Mouse (Mus musculus): Measurements from ENCODE around the gene Jmjd1c.
A peak's percentile ranks its signal among the peaks of the same experiment; 100 is the strongest.

The Jmjd1c gene

GRCm38 (mm10) chr10:67095798-67096620 is at the start of gene Jmjd1c:
Gene Jmjd1c (plus strand): TSS chr10:67096125.
- DNase-seq (ENCODE audit: low spot score): peak; percentile 81

- DNase-seq (ENCODE audit: low spot score): no peak
Measured at GRCm38 (mm10) chr10:67047712-67048645, 47.9 kb upstream of the Jmjd1c start.

GRCm38 (mm10) chr10:67048871-67049615 is 46.9 kb upstream of the Jmjd1c start:
- no peak for DNase-seq (ENCODE audit: low spot score)

GRCm38 (mm10) chr10:67049621-67050020 is 46.3 kb upstream of the Jmjd1c start:
- no peak for DNase-seq (ENCODE audit: low spot score)

GRCm38 (mm10) chr10:67050766-67051165 is 45.2 kb upstream of the Jmjd1c start:
- no peak for DNase-seq (ENCODE audit: low spot score)

GRCm38 (mm10) chr10:67051466-67051865 is 44.5 kb upstream of the Jmjd1c start:
- DNase-seq (ENCODE audit: low spot score): no peak

- DNase-seq (ENCODE audit: low spot score): no peak
Measured at GRCm38 (mm10) chr10:67052429-67052828, 43.5 kb upstream of the Jmjd1c start.

GRCm38 (mm10) chr10:67053475-67053874 is 42.5 kb upstream of the Jmjd1c start:
- no peak for DNase-seq (ENCODE audit: low spot score)

GRCm38 (mm10) chr10:67055867-67056856 is 39.8 kb upstream of the Jmjd1c start:
- no peak for DNase-seq (ENCODE audit: low spot score)

- DNase-seq (ENCODE audit: low spot score): no peak
Measured at GRCm38 (mm10) chr10:67057208-67057607, 38.7 kb upstream of the Jmjd1c start.

GRCm38 (mm10) chr10:67057696-67058095 is 38.2 kb upstream of the Jmjd1c start:
- DNase-seq (ENCODE audit: low spot score): no peak

- DNase-seq (ENCODE audit: low spot score): no peak
Measured at GRCm38 (mm10) chr10:67058297-67058696, 37.6 kb upstream of the Jmjd1c start.

- no peak for DNase-seq (ENCODE audit: low spot score)
Measured at GRCm38 (mm10) chr10:67058702-67059101, 37.2 kb upstream of the Jmjd1c start.

GRCm38 (mm10) chr10:67061367-67061801 is 34.5 kb upstream of the Jmjd1c start:
- no peak for DNase-seq (ENCODE audit: low spot score)

- DNase-seq (ENCODE audit: low spot score): no peak
Measured at GRCm38 (mm10) chr10:67061823-67062222, 34.1 kb upstream of the Jmjd1c start.

- no peak for DNase-seq (ENCODE audit: low spot score)
Measured at GRCm38 (mm10) chr10:67065277-67065887, 30.5 kb upstream of the Jmjd1c start.

GRCm38 (mm10) chr10:67065927-67066326 is 30.0 kb upstream of the Jmjd1c start:
- no peak for DNase-seq (ENCODE audit: low spot score)

GRCm38 (mm10) chr10:67066421-67066820 is 29.5 kb upstream of the Jmjd1c start:
- no peak for DNase-seq (ENCODE audit: low spot score)

GRCm38 (mm10) chr10:67069013-67069412 is 26.9 kb upstream of the Jmjd1c start:
- DNase-seq (ENCODE audit: low spot score): no peak

- DNase-seq (ENCODE audit: low spot score): no peak
Measured at GRCm38 (mm10) chr10:67071389-67071788, 24.5 kb upstream of the Jmjd1c start.

Measured in ovary, postnatal 36 days (tissue).